Comparison of ENCODE assay signal across 26 mouse cellular contexts in the genomic region with DNA sequence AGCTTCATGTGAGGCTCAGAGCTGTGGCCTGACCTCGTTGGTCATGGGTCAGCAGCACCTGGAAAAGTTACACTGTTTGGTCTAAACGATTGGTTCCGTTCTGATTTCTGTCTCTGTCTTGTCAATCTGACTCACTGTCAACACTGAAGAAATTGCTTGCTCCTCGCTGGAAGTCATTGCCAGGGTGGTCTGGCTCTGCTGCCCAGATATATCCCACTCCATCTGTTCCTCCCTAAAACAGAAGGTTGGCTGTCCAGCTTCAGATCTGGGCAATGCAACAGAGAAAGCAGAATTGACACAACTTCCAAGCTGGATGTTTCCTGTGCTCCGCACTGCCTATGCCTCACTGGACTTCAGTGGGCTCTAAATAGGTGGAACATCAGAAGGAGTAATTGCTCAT.
"Had no signal": no experiment of that assay in that cellular context is flagged by ENCODE, and none has a peak within 500 bp of the region (broad histone marks: within the 10 kb centered on the region; RNA-seq: fewer than 3 reads in every experiment).

No protein-coding gene starts in this region.

- H3K4me3 ChIP-seq: embryonic facial prominence, embryonic 10.5 days; embryonic facial prominence, embryonic 12.5 days; embryonic facial prominence, embryonic 13.5 days; embryonic facial prominence, embryonic 15.5 days; erythroblast, embryonic 14.5 days; forebrain, embryonic 10.5 days; forebrain, embryonic 12.5 days; forebrain, embryonic 13.5 days; forebrain, embryonic 15.5 days; gastrocnemius, adult 2 months; heart, adult 2 months had no signal

- H3K9ac ChIP-seq: embryonic facial prominence, embryonic 12.5 days; embryonic facial prominence, embryonic 13.5 days; embryonic facial prominence, embryonic 15.5 days; forebrain, embryonic 12.5 days; forebrain, embryonic 13.5 days; forebrain, embryonic 15.5 days; forebrain, postnatal 0 days had no signal

- H3K4me2 ChIP-seq: embryonic facial prominence, embryonic 12.5 days; embryonic facial prominence, embryonic 13.5 days; embryonic facial prominence, embryonic 15.5 days; forebrain, embryonic 12.5 days; forebrain, embryonic 13.5 days; forebrain, embryonic 15.5 days had no signal

- H3K9me3 ChIP-seq: embryonic facial prominence, embryonic 10.5 days; embryonic facial prominence, embryonic 12.5 days; embryonic facial prominence, embryonic 13.5 days; embryonic facial prominence, embryonic 15.5 days; forebrain, embryonic 10.5 days; forebrain, embryonic 12.5 days; forebrain, embryonic 13.5 days; forebrain, embryonic 15.5 days had no signal

- ATAC-seq: forebrain, embryonic 13.5 days; forebrain, embryonic 14.5 days; forebrain, embryonic 15.5 days; forebrain, embryonic 16.5 days; forebrain, postnatal 0 days had no signal

- H3K36me3 ChIP-seq: embryonic facial prominence, embryonic 10.5 days; embryonic facial prominence, embryonic 12.5 days; embryonic facial prominence, embryonic 13.5 days; embryonic facial prominence, embryonic 15.5 days; forebrain, embryonic 10.5 days; forebrain, embryonic 12.5 days; forebrain, embryonic 15.5 days had no signal

- H3K27me3 ChIP-seq: embryonic facial prominence, embryonic 12.5 days; forebrain, embryonic 12.5 days; forebrain, embryonic 13.5 days; forebrain, embryonic 15.5 days had no signal

- DNase-seq: cerebellum, adult 18-20 months; cerebellum, adult 8-10 months; cerebellum, adult 9-11 months; cerebellum, postnatal 25 days; cerebellum, postnatal 36 days; embryo, embryonic 11 days; forebrain, postnatal 0 days; gastrocnemius, adult 2 months; gastrocnemius, postnatal 10 days; gastrocnemius, postnatal 14 days; gastrocnemius, postnatal 25 days; gastrocnemius, postnatal 36 days; heart, adult 11 months; heart, adult 18-20 months; heart, adult 2 months had no signal

- H3K4me1 ChIP-seq: embryonic facial prominence, embryonic 10.5 days; embryonic facial prominence, embryonic 12.5 days; embryonic facial prominence, embryonic 13.5 days; embryonic facial prominence, embryonic 15.5 days; forebrain, embryonic 10.5 days; forebrain, embryonic 12.5 days; forebrain, embryonic 13.5 days; forebrain, embryonic 15.5 days had no signal

- H3K27ac ChIP-seq: embryonic facial prominence, embryonic 10.5 days; embryonic facial prominence, embryonic 12.5 days; embryonic facial prominence, embryonic 13.5 days; embryonic facial prominence, embryonic 15.5 days; forebrain, embryonic 10.5 days; forebrain, embryonic 12.5 days; forebrain, embryonic 13.5 days; forebrain, embryonic 15.5 days; gastrocnemius, adult 2 months; heart, adult 2 months had no signal
